Mouse (Mus musculus) midbrain, embryonic 12.5 days (tissue): ENCODE results near the gene Mtmr12. TPM values are rescaled to one million over a fixed set of nuclear protein-coding genes. Genes with fewer than 3 reads are reported as not detected.
"Not testable (repeated sequence)": the region's sequence is repeated elsewhere in the genome, so short reads cannot be mapped to it uniquely, and the experiment has no call there.

ENCODE experiments used
- ATAC-seq: fragments of 200-750 bp; cut with Nextera tagmentation; 2 replicates; pipeline ENCODE4 v1.8.0; 2017; ENCODE audit warnings: low read depth, moderate TSS enrichment, moderate library complexity; ENCODE audit not compliant: low FRiP score
- H3K27ac ChIP-seq: fragments of 300-500 bp; sonication (generic); replicated peaks from 2 replicates; pipeline ENCODE4 v1.5.1; 2016; ENCODE audit warnings: mild to moderate bottlenecking
- H3K27me3 ChIP-seq: fragments of 300-500 bp; sonication (generic); 2 replicates; pipeline ENCODE4 v1.6.1; 2016; ENCODE audit warnings: mild to moderate bottlenecking
- H3K36me3 ChIP-seq: fragments of 300-500 bp; sonication (generic); 2 replicates; pipeline ENCODE4 v1.6.1; 2016
- H3K4me1 ChIP-seq: fragments of 300-500 bp; sonication (generic); 2 replicates; pipeline ENCODE4 v1.6.1; 2016
- H3K4me2 ChIP-seq: fragments of 300-500 bp; sonication (generic); replicated peaks from 2 replicates; pipeline ENCODE4 v1.6.1; 2016; ENCODE audit warnings: mild to moderate bottlenecking, moderate library complexity
- H3K4me3 ChIP-seq: fragments of 300-500 bp; sonication (generic); 2 replicates; pipeline ENCODE4 v1.5.1; 2016; ENCODE audit warnings: mild to moderate bottlenecking
- H3K9ac ChIP-seq: fragments of 300-500 bp; sonication (generic); replicated peaks from 2 replicates; pipeline ENCODE4 v1.6.1; 2016; ENCODE audit warnings: mild to moderate bottlenecking, moderate library complexity
- H3K9me3 ChIP-seq: fragments of 300-500 bp; sonication (generic); 2 replicates; pipeline ENCODE4 v1.6.1; 2016; ENCODE audit warnings: mild to moderate bottlenecking
- WGBS: fragments of 180-500 bp; shearing (Covaris S2); methylation state at CpG from one replicate; pipeline ENCODE4 v1.1.7; 2016; 5-methylcytosine and 5-hydroxymethylcytosine counted together
- polyA plus RNA-seq: library from polyadenylated mRNA; unstranded; fragments of >200 nt; fragmentation: Nextera tagmentation; extraction: Ambion mirVana; gene quantifications from 2 replicates; pipeline ENCODE4 v1.2.1, GENCODE M21; 2016

The Mtmr12 gene
- 17.3 and 18.3 TPM in 2 replicates for polyA plus RNA-seq

- H3K36me3 ChIP-seq: no peaks in the 10 kb centered on the region
- peak within 1 kb of the TSS; percentile 91 for H3K27ac ChIP-seq
- H3K9ac ChIP-seq: peak within 1 kb of the TSS; percentile 98
- WGBS: under 1% methylated on average over 57 of the region's 58 CpGs
- peak within 1 kb of the TSS; percentile 62 for H3K4me2 ChIP-seq
- H3K27me3 ChIP-seq: no peaks in the 10 kb centered on the region
- H3K9me3 ChIP-seq: no peaks in the 10 kb centered on the region
- H3K4me3 ChIP-seq: peak within 1 kb of the TSS; percentile 93
- peaks cover 38% of the 10 kb centered on the region for H3K4me1 ChIP-seq
- ATAC-seq: peak; percentile 98
Measured at GRCm38 (mm10) chr15:12204319-12205159, at the start of gene Mtmr12. Gene Mtmr12, plus strand, starts transcription at chr15:12205028.

- no peak overlapping the region for H3K4me3 ChIP-seq
- H3K4me1 ChIP-seq: no peaks in the 10 kb centered on the region
- no peak overlapping the region for H3K9ac ChIP-seq
- H3K36me3 ChIP-seq: peaks cover 68% of the 10 kb centered on the region
- H3K27ac ChIP-seq: no peak overlapping the region
- H3K9me3 ChIP-seq: no peaks in the 10 kb centered on the region
- no peaks in the 10 kb centered on the region for H3K27me3 ChIP-seq
- ATAC-seq: no peak
- H3K4me2 ChIP-seq: no peak overlapping the region
- WGBS: 90% methylated on average over 5 of the region's 5 CpGs
Measured at GRCm38 (mm10) chr15:12178126-12178525, 26.7 kb upstream of the Mtmr12 start.

- H3K27ac ChIP-seq, H3K4me1 ChIP-seq, ATAC-seq, H3K4me2 ChIP-seq, H3K4me3 ChIP-seq, H3K9ac ChIP-seq, H3K27me3 ChIP-seq, H3K9me3 ChIP-seq: not testable (repeated sequence)
- 94% methylated on average over 13 of the region's 13 CpGs for WGBS
- peaks cover 58% of the 10 kb centered on the region for H3K36me3 ChIP-seq
Measured at GRCm38 (mm10) chr15:12181181-12181805, 23.5 kb upstream of the Mtmr12 start.

DNA sequence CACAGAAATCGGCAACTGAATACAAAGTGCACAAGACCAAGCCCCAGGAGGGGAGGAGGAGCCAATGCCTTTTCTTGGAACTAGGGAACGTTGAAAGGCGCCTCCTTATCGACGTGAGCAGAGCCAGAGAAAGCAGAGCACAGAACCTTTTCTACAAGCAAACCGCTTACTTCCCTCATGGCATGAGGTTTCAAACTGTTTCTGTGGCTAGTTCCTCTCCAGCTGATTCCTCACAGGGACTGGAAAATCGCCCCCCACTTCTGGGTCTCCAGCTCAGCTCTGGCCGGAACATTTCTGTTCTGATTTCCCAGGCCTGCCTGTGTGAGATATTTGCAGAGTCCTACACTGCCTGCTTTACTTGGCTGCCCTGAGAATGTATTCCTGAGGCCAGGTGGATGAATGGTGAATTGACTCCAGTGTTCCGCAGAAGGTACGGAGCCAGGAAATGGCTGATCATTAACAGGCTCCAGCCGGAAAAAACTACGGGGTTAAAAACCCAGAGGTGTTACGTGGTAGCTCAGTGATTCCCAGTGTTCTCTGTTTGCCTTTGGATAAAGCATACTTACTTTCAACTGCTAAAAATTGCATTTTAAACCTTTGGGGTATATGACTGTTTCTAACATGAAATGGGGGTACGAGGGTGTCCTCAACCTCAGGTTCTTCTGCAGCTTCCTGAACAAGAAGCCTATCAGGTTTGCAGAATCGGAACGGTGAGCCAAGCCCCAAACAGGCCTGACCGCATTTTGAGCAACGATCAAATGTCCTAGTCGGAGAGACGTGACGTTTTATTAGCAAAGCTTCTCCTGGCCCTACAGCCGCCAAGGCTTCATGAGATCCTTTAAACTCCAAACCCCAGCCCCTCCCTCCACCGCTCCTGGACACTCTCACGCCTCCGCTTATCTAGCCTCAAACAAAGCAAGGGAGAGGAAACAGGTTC is 10.7 kb upstream of the Mtmr12 start:
- 73% methylated on average over 25 of the region's 25 CpGs for WGBS
- no peaks in the 10 kb centered on the region for H3K27me3 ChIP-seq
- no peak overlapping the region for H3K4me2 ChIP-seq
- no peaks in the 10 kb centered on the region for H3K9me3 ChIP-seq
- H3K27ac ChIP-seq: no peak overlapping the region
- H3K9ac ChIP-seq: no peak overlapping the region
- ATAC-seq: no peak
- peaks cover 5% of the 10 kb centered on the region; the same call in 1 of the 2 replicates for H3K4me1 ChIP-seq
- H3K4me3 ChIP-seq: no peak overlapping the region
- peaks cover 12% of the 10 kb centered on the region for H3K36me3 ChIP-seq

DNA sequence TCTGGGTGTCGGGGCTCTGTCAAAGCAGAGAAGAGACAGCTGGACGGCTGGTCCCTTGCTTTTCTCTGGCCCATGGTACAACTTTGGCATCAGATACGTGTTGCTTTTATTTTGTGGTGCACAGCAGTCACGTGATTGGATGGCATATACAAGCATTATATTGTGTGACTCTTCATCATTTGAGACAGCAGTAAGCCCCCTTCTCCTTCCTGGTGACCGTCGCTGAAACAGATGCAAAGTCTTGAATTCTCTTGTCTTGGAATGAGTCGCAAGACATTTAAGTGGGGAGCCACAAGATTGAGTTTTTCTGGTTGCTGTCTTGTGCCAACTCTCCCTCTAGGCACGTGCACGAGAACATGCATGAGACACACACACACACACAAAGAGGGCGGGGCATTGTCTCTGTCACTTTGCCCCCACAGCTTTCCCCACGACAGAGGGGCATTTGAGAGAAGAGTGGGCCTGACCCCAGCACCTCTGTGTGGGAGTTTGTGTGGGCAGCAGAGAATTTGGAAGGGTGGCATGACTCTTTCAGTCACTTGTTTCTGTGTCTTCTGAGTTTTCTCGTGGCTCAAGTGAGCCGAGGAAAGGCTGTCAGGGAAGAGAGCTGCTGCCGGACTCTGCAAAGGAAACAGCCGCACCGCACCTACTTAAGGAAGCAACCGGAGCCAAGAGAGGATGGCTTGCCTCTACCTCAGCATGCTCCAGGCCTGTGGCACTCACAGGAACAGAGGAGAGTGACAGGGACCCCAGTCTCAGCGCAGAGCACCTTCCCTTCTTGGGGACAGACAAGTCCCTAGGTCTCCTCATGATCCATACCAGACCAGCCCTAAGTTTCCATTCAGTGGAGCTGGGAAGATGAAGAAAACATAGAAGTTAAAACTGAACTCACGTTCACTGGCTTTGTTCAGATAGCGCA is 9.8 kb upstream of the Mtmr12 start:
- Histone ChIP-seq H3K4me1 (peaks cover 5% of the 10 kb centered on the region; the same call in 1 of the 2 replicates), H3K27me3 (no peaks in the 10 kb centered on the region), H3K4me2 (no peak overlapping the region), H3K27ac (no peak overlapping the region), H3K9ac (no peak overlapping the region), H3K36me3 (peaks cover 10% of the 10 kb centered on the region), H3K9me3 (no peaks in the 10 kb centered on the region), H3K4me3 (no peak overlapping the region)
- no peak for ATAC-seq
- WGBS: 83% methylated on average over 20 of the region's 20 CpGs

DNA sequence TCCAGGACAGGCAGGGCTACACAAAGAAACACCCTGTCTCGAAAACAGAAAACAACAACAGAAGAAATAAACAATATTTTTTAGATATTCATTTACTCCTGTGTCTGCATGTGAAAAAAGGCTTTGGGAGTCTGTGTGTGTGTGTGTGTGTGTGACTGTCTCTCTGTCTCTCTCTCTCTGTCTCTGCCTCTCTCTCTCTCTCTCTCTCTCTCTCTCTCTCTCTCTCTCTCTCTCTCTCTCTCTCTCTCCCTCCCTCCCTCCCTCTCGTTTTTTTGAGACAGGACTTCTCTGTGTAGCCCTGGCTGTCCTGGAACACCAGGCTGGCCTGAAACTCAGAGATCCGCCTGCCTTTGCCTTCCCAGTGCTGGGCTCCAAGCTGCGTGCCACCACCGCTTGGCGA is 8.9 kb upstream of the Mtmr12 start:
- Histone ChIP-seq H3K4me3 (no peak overlapping the region), H3K27me3 (no peaks in the 10 kb centered on the region), H3K36me3 (peaks cover under 1% of the 10 kb centered on the region; the same call in 1 of the 2 replicates), H3K4me2 (no peak overlapping the region), H3K9ac (no peak overlapping the region), H3K4me1 (peaks cover 5% of the 10 kb centered on the region; the same call in 1 of the 2 replicates), H3K9me3 (no peaks in the 10 kb centered on the region), H3K27ac (no peak overlapping the region)
- WGBS: 90% methylated on average over 4 of the region's 6 CpGs
- ATAC-seq: no peak

DNA sequence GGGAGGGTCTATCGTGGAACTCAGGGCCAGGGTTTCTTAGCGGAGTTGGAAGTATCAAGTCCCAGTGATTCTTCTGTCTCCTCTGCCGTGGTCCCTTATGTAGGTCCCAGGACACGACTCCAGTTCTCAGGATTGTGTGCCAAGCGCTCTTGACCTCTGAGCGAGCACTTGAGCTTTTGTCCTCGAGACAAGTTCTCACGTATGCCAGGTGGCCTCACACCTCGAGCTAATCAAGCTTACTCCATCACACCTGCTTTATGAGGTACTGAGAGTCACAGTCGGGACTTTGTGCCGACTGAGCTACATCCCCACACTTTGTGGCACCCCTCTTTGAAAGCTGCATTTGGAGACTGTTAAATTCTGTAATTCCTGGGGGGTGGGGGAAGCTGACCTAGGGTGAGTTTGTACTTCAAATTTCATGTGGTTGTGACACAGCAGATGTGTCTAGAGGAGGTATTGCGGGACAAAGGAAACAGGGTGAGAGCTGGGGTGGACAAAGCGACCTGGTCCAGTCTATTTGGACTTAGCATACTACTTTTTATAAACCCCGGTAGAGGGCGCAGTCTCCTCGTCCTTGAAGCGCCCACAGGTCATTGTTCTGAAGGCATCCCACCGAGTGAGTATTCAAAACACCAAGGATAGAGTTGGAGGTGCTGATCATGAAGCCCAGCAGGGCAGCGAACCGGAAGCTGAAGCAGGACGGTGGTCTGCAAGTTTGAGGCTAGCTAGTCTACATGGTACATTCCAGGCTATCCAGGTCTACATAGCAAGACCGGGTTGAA is 8.2 kb upstream of the Mtmr12 start:
- no peaks in the 10 kb centered on the region for H3K36me3 ChIP-seq
- H3K4me2 ChIP-seq: peak overlapping the region; percentile 21; the same call in 1 of the 2 replicates
- no peaks in the 10 kb centered on the region for H3K27me3 ChIP-seq
- peak; percentile 82 for ATAC-seq
- no peaks in the 10 kb centered on the region for H3K9me3 ChIP-seq
- no peak overlapping the region for H3K27ac ChIP-seq
- 41% methylated on average over 22 of the region's 22 CpGs for WGBS
- no peak overlapping the region for H3K4me3 ChIP-seq
- H3K4me1 ChIP-seq: peaks cover 5% of the 10 kb centered on the region; the same call in 1 of the 2 replicates
- H3K9ac ChIP-seq: no peak overlapping the region

GRCm38 (mm10) chr15:12197361-12197760 is 7.5 kb upstream of the Mtmr12 start:
- Histone ChIP-seq H3K27ac (no peak overlapping the region), H3K4me3 (no peak overlapping the region), H3K4me1 (peaks cover 5% of the 10 kb centered on the region; the same call in 1 of the 2 replicates), H3K9ac (no peak overlapping the region), H3K4me2 (no peak overlapping the region), H3K9me3 (no peaks in the 10 kb centered on the region), H3K27me3 (no peaks in the 10 kb centered on the region), H3K36me3 (no peaks in the 10 kb centered on the region)
- no peak for ATAC-seq
- WGBS: 92% methylated on average over 6 of the region's 6 CpGs

- H3K9me3 ChIP-seq: no peaks in the 10 kb centered on the region
- ATAC-seq: no peak
- WGBS: 95% methylated on average over 7 of the region's 7 CpGs
- H3K27ac ChIP-seq: no peak overlapping the region
- H3K4me1 ChIP-seq: peaks cover 14% of the 10 kb centered on the region
- no peak overlapping the region for H3K4me3 ChIP-seq
- H3K4me2 ChIP-seq: no peak overlapping the region
- no peak overlapping the region for H3K9ac ChIP-seq
- H3K36me3 ChIP-seq: no peaks in the 10 kb centered on the region
- H3K27me3 ChIP-seq: no peaks in the 10 kb centered on the region
Measured at GRCm38 (mm10) chr15:12200021-12200420, 4.8 kb upstream of the Mtmr12 start.

DNA sequence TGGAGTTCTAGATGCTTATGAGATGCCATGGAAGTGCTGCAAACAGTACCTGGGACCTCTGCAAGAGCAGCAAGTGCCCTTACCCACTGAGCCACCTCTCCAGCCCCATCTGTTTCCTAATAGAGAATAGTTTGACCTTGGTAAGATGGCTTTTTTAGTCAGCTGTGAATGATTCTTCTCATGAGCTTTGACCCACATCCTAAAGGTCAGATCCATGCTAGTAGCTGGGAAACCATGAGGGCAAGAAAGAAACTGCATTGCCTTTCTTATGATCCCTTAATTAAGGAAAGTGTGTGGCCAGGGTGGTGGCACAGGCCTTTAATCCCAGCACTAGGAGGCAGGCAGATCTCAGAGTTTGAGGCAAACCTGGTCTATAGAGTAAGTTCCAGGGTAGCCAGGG is 3.0 kb upstream of the Mtmr12 start:
- no peak overlapping the region for H3K9ac ChIP-seq
- no peak for ATAC-seq
- H3K36me3 ChIP-seq: no peaks in the 10 kb centered on the region
- H3K9me3 ChIP-seq: no peaks in the 10 kb centered on the region
- no peak overlapping the region for H3K4me2 ChIP-seq
- H3K4me1 ChIP-seq: peaks cover 23% of the 10 kb centered on the region
- no peak overlapping the region for H3K4me3 ChIP-seq
- no peaks in the 10 kb centered on the region for H3K27me3 ChIP-seq
- H3K27ac ChIP-seq: no peak overlapping the region
